Mouse (Mus musculus) limb, embryonic 11.5 days (tissue): Measurements from ENCODE around the gene Olfr592. TPM values are rescaled to one million over a fixed set of nuclear protein-coding genes. Genes with fewer than 3 reads are reported as not detected.

Experiments used
- polyA plus RNA-seq: library from polyadenylated mRNA; unstranded; fragments of >200 nt; fragmentation: Nextera tagmentation; extraction: Ambion mirVana; gene quantifications from 2 replicates; pipeline ENCODE4 v1.2.1, GENCODE M21; 2014

Olfr592 gene
- polyA plus RNA-seq, 1 experiment from 2014 or later, result not detected

Other genes with a start within 250 kb of the Olfr592 start
- not detected in 2 replicates for gene Olfr573-ps1, start 242.2 kb upstream of the Olfr592 start, polyA plus RNA-seq
- gene Olfr574, start 236.3 kb upstream of the Olfr592 start, polyA plus RNA-seq, result not detected in 2 replicates
- not detected in 2 replicates for gene Olfr575, start 226.0 kb upstream of the Olfr592 start, polyA plus RNA-seq
- gene Olfr576, start 222.1 kb upstream of the Olfr592 start, polyA plus RNA-seq, result not detected in 2 replicates
- not detected in 2 replicates for gene Olfr577, start 208.9 kb upstream of the Olfr592 start, polyA plus RNA-seq
- not detected in 2 replicates for gene Olfr578, start 195.5 kb upstream of the Olfr592 start, polyA plus RNA-seq
- not detected in 2 replicates for gene Olfr582, start 146.8 kb upstream of the Olfr592 start, polyA plus RNA-seq
- not detected in 2 replicates for gene Olfr583, start 133.5 kb upstream of the Olfr592 start, polyA plus RNA-seq
- gene Olfr584, start 102.9 kb upstream of the Olfr592 start, polyA plus RNA-seq, result not detected in 2 replicates
- gene Olfr585, start 87.1 kb upstream of the Olfr592 start, polyA plus RNA-seq, result not detected in 2 replicates
- gene Olfr586, start 59.2 kb upstream of the Olfr592 start, polyA plus RNA-seq, result not detected in 2 replicates
- not detected in 2 replicates for gene Olfr588-ps1, start 43.9 kb upstream of the Olfr592 start, polyA plus RNA-seq
- gene Olfr589, start 28.4 kb upstream of the Olfr592 start, polyA plus RNA-seq, result not detected in 2 replicates
- gene Olfr591, start 6.5 kb upstream of the Olfr592 start, polyA plus RNA-seq, result not detected in 2 replicates
- not detected in 2 replicates for gene Olfr593, start 27.1 kb downstream of the Olfr592 start, polyA plus RNA-seq
- not detected in 2 replicates for gene Olfr594, start 32.2 kb downstream of the Olfr592 start, polyA plus RNA-seq
- not detected in 2 replicates for gene Usp17ld, start 67.7 kb downstream of the Olfr592 start, polyA plus RNA-seq
- gene Olfr596, start 120.8 kb downstream of the Olfr592 start, polyA plus RNA-seq, result not detected in 2 replicates
- not detected in 2 replicates for gene Olfr597, start 131.5 kb downstream of the Olfr592 start, polyA plus RNA-seq
- gene Olfr598, start 138.8 kb downstream of the Olfr592 start, polyA plus RNA-seq, result not detected in 2 replicates
- gene Olfr599, start 151.1 kb downstream of the Olfr592 start, polyA plus RNA-seq, result not detected in 2 replicates
- not detected in 2 replicates for gene Olfr600, start 164.9 kb downstream of the Olfr592 start, polyA plus RNA-seq
- gene Olfr601, start 177.9 kb downstream of the Olfr592 start, polyA plus RNA-seq, result not detected in 2 replicates
- gene Olfr603, start 201.4 kb downstream of the Olfr592 start, polyA plus RNA-seq, result not detected in 2 replicates
- gene Usp17lc, start 230.3 kb downstream of the Olfr592 start, polyA plus RNA-seq, result not detected in 2 replicates